Mouse (Mus musculus) embryonic facial prominence, embryonic 13.5 days (tissue): ENCODE measurements around the gene Zzz3. TPM values are rescaled to one million over a fixed set of nuclear protein-coding genes. Genes with fewer than 3 reads are reported as not detected.
A peak's percentile ranks its signal among the peaks of the same experiment; 100 is the strongest.

Experiments used
- ATAC-seq: fragments of 200-750 bp; cut with Nextera tagmentation; 2 replicates; pipeline ENCODE4 v1.8.0; 2017; ENCODE audit warnings: low read depth; ENCODE audit not compliant: insufficient number of reproducible peaks, insufficient read depth, low FRiP score, low TSS enrichment
- H3K27ac ChIP-seq: fragments of 300-500 bp; sonication (generic); 2 replicates; pipeline ENCODE4 v1.5.1; 2015; ENCODE audit warnings: moderate library complexity, mild to moderate bottlenecking, inconsistent platforms
- H3K27me3 ChIP-seq: fragments of 300-500 bp; sonication (generic); 2 replicates; pipeline ENCODE4 v1.6.1; 2015; ENCODE audit warnings: mild to moderate bottlenecking, inconsistent platforms
- H3K36me3 ChIP-seq: fragments of 300-500 bp; sonication (generic); 2 replicates; pipeline ENCODE4 v1.6.1; 2015; ENCODE audit warnings: mild to moderate bottlenecking, inconsistent platforms
- H3K4me1 ChIP-seq: fragments of 300-500 bp; sonication (generic); 2 replicates; pipeline ENCODE4 v1.6.1; 2015; ENCODE audit warnings: inconsistent platforms
- H3K4me2 ChIP-seq: fragments of 300-500 bp; sonication (generic); 2 replicates; pipeline ENCODE4 v1.6.1; 2015; ENCODE audit warnings: moderate library complexity, mild to moderate bottlenecking, inconsistent platforms
- H3K4me3 ChIP-seq: fragments of 300-500 bp; sonication (generic); 2 replicates; pipeline ENCODE4 v1.5.1; 2015; ENCODE audit warnings: mild to moderate bottlenecking, inconsistent platforms
- H3K9ac ChIP-seq: fragments of 300-500 bp; sonication (generic); 2 replicates; pipeline ENCODE4 v1.6.1; 2015; ENCODE audit warnings: mild to moderate bottlenecking, inconsistent platforms
- H3K9me3 ChIP-seq: fragments of 300-500 bp; sonication (generic); 2 replicates; pipeline ENCODE4 v1.6.1; 2016; ENCODE audit warnings: inconsistent platforms
- WGBS: fragments of 180-500 bp; shearing (Covaris S2); methylation state at CpG from one replicate; pipeline ENCODE4 v1.1.7; 2015; ENCODE audit warnings: mixed read lengths; 5-methylcytosine and 5-hydroxymethylcytosine counted together
- polyA plus RNA-seq: library from polyadenylated mRNA; unstranded; fragments of >200 nt; fragmentation: Nextera tagmentation; extraction: Ambion mirVana; gene quantifications from 2 replicates; pipeline ENCODE4 v1.2.1, GENCODE M21; 2015

The Zzz3 gene
- polyA plus RNA-seq, 1 experiment from 2014 or later: 57.8 TPM

DNA sequence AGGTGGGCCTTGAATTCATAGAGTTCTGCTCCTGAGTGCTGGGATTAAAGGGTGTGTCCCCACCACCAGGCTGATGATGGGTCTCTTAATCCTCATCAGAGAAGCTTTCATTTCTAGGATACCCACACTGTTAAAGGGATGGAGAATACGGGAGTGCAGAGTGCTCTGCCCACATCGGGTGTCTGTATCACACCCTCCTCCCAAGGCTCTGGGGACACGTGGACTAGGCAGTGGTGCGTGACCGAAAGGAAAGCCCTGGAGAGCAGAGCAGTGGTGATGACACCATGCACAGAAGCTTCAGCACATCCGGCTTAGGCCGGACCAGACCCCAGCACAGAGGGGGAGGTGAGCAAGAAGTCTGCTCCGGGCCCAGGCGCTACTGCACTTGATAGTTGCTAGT, 38.5 kb upstream of the Zzz3 start:
- Histone ChIP-seq H3K4me1 (peaks cover 16% of the 10 kb centered on the region), H3K27me3 (no peaks in the 10 kb centered on the region), H3K4me2 (no peak overlapping the region), H3K4me3 (no peak overlapping the region), H3K9ac (no peak overlapping the region), H3K27ac (no peak overlapping the region), H3K9me3 (no peaks in the 10 kb centered on the region), H3K36me3 (peaks cover 29% of the 10 kb centered on the region)
- 81% methylated on average over 9 of the region's 9 CpGs for WGBS
- no peak for ATAC-seq

DNA sequence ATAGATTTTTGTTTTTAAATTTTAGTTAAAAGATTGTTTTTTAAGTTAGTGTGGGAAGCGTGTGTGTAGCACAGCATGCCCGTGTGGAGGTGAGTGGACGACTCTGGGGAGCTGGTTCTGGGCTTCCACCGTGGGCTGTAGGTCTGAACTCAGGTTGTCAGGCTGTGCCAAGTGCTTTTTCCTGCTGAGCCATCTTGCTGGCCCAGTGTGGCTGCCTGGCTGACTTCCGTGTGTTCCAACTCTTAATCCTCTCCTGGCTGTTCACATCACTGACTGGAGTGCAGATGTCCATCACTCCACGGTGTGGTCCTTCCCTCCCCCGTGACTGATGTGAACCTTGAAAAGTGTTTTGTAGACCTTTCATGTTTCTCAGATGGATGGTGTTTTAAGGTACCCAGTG, 36.1 kb upstream of the Zzz3 start:
- no peak overlapping the region for H3K27ac ChIP-seq
- H3K27me3 ChIP-seq: no peaks in the 10 kb centered on the region
- ATAC-seq: no peak
- H3K4me1 ChIP-seq: peaks cover 8% of the 10 kb centered on the region
- no peak overlapping the region for H3K4me2 ChIP-seq
- no peak overlapping the region for H3K4me3 ChIP-seq
- no peaks in the 10 kb centered on the region for H3K9me3 ChIP-seq
- no peak overlapping the region for H3K9ac ChIP-seq
- peaks cover 53% of the 10 kb centered on the region for H3K36me3 ChIP-seq
- WGBS: 88% methylated on average over 7 of the region's 7 CpGs

DNA sequence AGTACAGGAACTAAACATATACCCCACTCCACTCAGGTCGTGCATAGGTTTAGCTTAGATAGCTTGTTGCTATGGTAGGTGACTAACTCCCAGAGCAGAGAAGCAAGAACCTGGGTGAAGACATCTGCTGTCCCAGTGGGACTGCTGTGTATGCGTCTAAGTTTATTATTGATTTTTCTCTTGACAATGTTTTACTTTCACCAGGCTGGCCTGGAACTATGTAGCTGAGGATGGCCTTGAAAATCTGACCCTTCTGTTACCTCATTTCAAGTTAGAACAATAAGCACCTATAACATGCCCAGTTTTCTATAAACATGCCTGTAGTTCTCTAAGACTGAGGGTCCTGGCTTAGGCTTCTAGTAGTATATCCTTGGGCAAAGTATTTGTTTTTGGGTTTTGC, 31.1 kb upstream of the Zzz3 start:
- WGBS: 95% methylated on average over 2 of the region's 2 CpGs
- Histone ChIP-seq H3K27me3 (no peaks in the 10 kb centered on the region), H3K9ac (no peak overlapping the region), H3K4me3 (no peak overlapping the region), H3K27ac (no peak overlapping the region), H3K9me3 (no peaks in the 10 kb centered on the region), H3K36me3 (peaks cover 88% of the 10 kb centered on the region), H3K4me1 (no peaks in the 10 kb centered on the region), H3K4me2 (no peak overlapping the region)
- no peak for ATAC-seq

DNA sequence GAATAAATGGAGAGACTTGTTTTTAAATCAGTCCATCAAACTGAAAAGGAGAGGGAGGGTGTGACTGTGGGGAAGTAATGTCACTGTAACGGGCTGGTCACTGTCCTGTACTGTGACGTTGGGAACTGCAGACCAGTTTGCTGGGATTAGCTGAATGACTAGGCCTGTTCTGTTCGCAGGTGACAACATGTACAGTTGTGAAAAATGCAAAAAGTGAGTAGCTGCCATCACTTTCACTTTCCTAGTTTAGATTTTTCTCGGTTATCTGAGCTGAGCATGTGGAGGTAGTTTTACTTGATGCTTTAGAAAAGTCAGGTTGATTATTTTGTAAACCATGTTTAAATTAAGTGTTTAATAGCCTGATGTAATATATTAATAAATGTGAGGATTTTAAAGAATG, 19.2 kb upstream of the Zzz3 start:
- no peak overlapping the region for H3K9ac ChIP-seq
- H3K4me3 ChIP-seq: no peak overlapping the region
- peaks cover 73% of the 10 kb centered on the region for H3K36me3 ChIP-seq
- no peaks in the 10 kb centered on the region for H3K4me1 ChIP-seq
- no peak overlapping the region for H3K4me2 ChIP-seq
- no peaks in the 10 kb centered on the region for H3K27me3 ChIP-seq
- ATAC-seq: no peak
- 82% methylated on average over 4 of the region's 4 CpGs for WGBS
- no peak overlapping the region for H3K27ac ChIP-seq
- H3K9me3 ChIP-seq: no peaks in the 10 kb centered on the region

DNA sequence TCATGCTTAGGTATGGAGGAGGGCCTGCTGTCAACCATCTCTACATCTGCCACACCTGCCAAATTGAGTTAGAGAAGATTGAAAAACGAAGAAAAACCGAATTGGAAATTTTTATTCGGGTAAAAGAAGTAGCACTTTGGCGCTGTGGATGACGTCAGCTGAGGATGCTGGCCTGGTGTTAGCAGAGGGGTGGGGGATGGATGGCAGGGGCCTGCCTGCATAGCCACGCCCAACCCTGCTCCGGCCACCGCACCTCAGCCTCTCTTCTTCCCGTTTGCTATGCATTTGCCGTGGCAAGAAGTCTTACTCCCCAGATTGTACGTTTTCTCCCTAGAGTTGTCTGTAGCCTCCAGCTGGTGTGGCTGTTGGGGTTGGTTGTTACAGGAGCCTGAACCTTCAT, 11.2 kb upstream of the Zzz3 start:
- peaks cover 74% of the 10 kb centered on the region for H3K36me3 ChIP-seq
- WGBS: 70% methylated on average over 11 of the region's 11 CpGs

DNA sequence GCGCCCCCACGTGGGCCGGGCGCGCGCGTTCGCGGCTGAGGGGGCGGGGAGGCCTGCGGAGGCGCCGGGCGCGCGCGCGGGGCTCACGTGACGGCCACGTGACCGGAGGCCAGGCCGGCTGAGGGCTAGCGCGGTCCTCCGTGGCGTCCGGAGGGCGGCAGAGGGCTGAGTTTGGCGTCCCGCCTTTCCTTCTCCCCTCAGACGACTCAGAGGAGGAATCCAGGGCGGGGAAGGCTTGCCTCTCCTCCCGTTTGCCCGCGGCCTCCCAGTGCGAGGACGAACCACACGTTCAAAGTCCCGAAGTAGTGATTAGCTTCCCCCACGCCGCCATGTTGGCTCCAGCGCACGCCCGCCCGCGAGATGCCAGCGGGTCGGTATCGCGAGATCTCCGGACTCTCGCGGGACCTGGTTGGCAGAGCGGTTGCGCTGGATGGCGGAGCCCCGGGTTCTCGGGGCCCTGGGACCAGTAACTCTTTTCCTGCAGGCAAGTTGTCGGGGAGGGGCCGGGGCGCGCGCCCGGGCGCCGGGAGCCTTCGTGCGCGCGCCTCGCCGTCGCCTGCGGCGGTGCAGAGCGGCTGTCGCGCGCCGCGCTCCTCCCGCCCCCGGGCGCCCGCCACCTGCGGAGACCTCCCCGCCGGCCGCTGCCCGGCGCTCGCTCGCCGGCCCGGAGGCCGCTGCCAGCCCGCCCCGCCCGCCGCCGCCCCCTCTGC, 1.2 kb downstream of the Zzz3 start:
- H3K4me2 ChIP-seq: peak overlapping the region; percentile 80
- H3K4me1 ChIP-seq: peaks cover 39% of the 10 kb centered on the region
- no peaks in the 10 kb centered on the region for H3K9me3 ChIP-seq
- peak overlapping the region; percentile 92 for H3K9ac ChIP-seq
- peak; percentile 88 for ATAC-seq
- H3K4me3 ChIP-seq: peak overlapping the region; percentile 90
- peaks cover 2% of the 10 kb centered on the region; the same call in 1 of the 2 replicates for H3K36me3 ChIP-seq
- peak overlapping the region; percentile 99 for H3K27ac ChIP-seq
- WGBS: under 1% methylated on average over 69 of the region's 102 CpGs
- H3K27me3 ChIP-seq: no peaks in the 10 kb centered on the region

More for the DNA sequence above, 11.2 kb upstream of the Zzz3 start:
- no peak for ATAC-seq
- H3K9ac ChIP-seq: no peak overlapping the region
- no peak overlapping the region for H3K4me3 ChIP-seq
- no peaks in the 10 kb centered on the region for H3K27me3 ChIP-seq
- no peaks in the 10 kb centered on the region for H3K4me1 ChIP-seq
- no peak overlapping the region for H3K4me2 ChIP-seq
- H3K27ac ChIP-seq: no peak overlapping the region
- H3K9me3 ChIP-seq: no peaks in the 10 kb centered on the region

DNA sequence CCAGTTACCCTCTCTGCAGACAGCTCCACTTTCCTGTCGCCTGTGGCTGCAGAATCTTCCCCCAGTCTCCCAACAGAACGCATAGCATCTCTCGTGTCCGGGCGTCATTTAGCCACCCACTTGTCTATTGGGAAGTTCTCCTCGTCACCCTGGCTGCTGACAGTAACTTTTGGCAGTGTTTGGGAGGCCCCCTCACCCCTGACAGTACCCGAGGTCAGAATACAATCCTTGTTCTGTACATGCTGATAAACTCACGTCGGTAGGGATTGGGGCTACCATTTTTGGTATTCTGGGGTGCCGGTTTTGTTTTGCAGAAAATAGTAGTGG, 1.7 kb downstream of the Zzz3 start:
- Histone ChIP-seq H3K9ac (peak overlapping the region; percentile 92), H3K4me3 (peak overlapping the region; percentile 90), H3K27ac (peak overlapping the region; percentile 99), H3K27me3 (no peaks in the 10 kb centered on the region), H3K9me3 (no peaks in the 10 kb centered on the region), H3K4me1 (peaks cover 43% of the 10 kb centered on the region), H3K36me3 (no peaks in the 10 kb centered on the region), H3K4me2 (peak overlapping the region; percentile 80)
- under 1% methylated on average over 10 of the region's 10 CpGs for WGBS
- no peak for ATAC-seq

DNA sequence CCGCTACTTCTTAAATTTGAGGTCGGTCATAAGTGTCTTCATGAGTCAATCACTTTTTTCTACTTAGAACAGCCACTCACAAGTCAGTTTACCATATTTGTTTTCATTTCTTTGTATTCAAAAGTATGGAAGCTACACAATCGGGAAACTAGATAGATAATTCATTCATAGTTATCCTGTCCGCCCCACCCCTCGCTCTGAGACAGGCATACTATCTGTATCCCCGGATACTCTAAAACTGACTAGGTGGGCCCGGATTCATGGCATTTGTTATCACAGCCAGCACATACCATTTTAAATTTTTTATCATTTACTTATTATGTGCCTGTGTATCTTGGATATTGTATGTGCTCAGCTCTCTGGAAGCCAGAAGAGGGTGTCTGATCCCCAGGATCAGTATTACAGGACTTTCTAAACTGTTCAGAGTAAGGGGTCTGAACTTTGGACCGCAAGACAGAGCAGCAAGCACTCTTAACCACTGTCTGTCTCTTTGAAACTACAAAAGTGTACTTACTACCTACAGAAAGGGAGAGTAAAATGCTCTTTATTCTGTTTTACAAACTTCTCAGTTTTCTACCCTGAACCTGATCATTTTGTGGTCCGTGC, 2.2 kb downstream of the Zzz3 start:
- Histone ChIP-seq H3K9ac (peak overlapping the region; percentile 92), H3K4me1 (peaks cover 48% of the 10 kb centered on the region), H3K4me2 (peak overlapping the region; percentile 80), H3K36me3 (no peaks in the 10 kb centered on the region), H3K9me3 (no peaks in the 10 kb centered on the region), H3K4me3 (peak overlapping the region; percentile 90), H3K27me3 (no peaks in the 10 kb centered on the region), H3K27ac (peak overlapping the region; percentile 99; the same call in 1 of the 2 replicates)
- ATAC-seq: no peak
- 57% methylated on average over 9 of the region's 9 CpGs for WGBS

DNA sequence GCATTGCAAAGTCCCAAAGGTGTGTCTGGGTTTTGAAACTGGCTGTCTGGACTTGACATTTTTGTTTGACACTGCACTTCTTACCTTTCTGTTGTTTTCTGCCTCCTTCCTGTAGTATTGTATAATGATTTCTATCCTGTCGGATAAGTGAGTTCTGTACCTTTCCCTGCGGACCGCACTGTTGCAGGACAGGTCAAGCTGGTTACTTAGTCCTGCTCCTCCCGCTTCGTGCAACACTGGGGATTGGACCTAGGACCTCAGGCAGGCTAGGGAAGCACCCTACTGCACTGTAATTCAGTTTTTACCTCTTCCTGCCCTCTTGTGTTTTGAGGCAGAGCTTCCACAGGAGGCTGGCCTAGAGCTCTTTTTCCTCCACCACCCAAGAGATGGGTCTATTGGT, 5.2 kb downstream of the Zzz3 start:
- H3K9me3 ChIP-seq: no peaks in the 10 kb centered on the region
- H3K36me3 ChIP-seq: no peaks in the 10 kb centered on the region
- 76% methylated on average over 5 of the region's 5 CpGs for WGBS
- no peaks in the 10 kb centered on the region for H3K27me3 ChIP-seq
- H3K4me3 ChIP-seq: no peak overlapping the region
- no peak overlapping the region for H3K4me2 ChIP-seq
- H3K9ac ChIP-seq: no peak overlapping the region
- H3K4me1 ChIP-seq: peaks cover 45% of the 10 kb centered on the region
- no peak overlapping the region for H3K27ac ChIP-seq
- ATAC-seq: no peak

DNA sequence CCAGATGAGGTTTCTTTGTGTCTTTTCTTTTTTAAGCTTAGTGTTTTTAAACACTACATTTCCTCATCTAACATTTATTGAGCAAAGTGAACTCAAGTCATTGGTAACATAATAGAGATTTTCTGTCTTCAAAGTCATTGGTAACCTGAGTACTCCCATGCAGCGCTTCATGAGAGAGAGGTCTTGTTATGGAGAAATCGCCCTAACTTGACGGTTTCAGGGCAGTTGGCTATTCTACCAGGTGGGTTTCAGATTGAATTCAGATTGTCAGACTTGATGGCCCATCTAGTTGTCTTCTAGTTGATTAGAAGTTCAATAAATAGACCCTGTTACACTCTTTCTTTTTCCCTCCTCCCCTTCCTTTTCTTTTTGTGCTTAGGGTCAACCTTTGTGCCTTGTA, 5.6 kb downstream of the Zzz3 start:
- no peaks in the 10 kb centered on the region for H3K27me3 ChIP-seq
- H3K9me3 ChIP-seq: no peaks in the 10 kb centered on the region
- no peak overlapping the region for H3K9ac ChIP-seq
- WGBS: 61% methylated on average over 3 of the region's 3 CpGs
- no peak overlapping the region for H3K4me2 ChIP-seq
- H3K4me3 ChIP-seq: no peak overlapping the region
- peaks cover 45% of the 10 kb centered on the region for H3K4me1 ChIP-seq
- H3K27ac ChIP-seq: no peak overlapping the region
- no peak for ATAC-seq
- no peaks in the 10 kb centered on the region for H3K36me3 ChIP-seq

DNA sequence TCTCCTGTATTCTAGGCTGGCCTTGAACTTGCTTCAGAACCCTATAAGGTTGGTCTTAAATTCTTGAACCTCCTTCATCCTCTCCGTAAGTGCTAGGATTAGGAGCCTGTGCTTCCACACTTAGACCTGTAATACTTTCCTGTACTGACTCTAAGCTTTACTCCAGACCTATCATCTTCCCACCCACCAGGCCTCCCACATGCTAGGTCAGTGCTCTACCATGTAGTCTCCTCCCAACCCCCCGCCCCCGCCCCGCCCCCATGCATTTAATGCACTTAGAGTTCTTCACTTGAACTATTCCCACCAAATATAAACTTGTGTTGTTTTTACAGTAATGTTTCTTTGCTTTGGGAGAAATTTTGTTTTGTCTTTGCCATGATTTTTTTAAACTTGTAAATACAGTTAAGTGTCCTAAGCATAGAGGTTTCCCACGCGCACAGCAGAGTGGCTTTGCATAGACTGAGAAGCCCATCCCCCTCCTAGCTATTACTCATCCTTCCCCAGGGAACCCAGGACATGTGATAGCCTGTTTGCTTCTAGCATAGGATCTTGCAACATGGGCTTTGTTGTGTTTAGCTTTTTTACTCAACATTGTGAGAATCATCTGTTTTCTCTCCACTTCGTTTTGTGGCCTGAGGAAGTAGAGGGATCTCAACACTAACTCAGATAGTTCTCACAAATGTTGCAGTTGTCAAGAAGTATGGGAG, 6.8 kb downstream of the Zzz3 start:
- H3K4me3 ChIP-seq: no peak overlapping the region
- no peak overlapping the region for H3K27ac ChIP-seq
- H3K4me2 ChIP-seq: no peak overlapping the region
- 69% methylated on average over 7 of the region's 7 CpGs for WGBS
- H3K4me1 ChIP-seq: peaks cover 45% of the 10 kb centered on the region
- no peak overlapping the region for H3K9ac ChIP-seq
- no peaks in the 10 kb centered on the region for H3K27me3 ChIP-seq
- no peak; the same call in 1 of the 2 replicates for ATAC-seq
- no peaks in the 10 kb centered on the region for H3K36me3 ChIP-seq
- no peaks in the 10 kb centered on the region for H3K9me3 ChIP-seq

DNA sequence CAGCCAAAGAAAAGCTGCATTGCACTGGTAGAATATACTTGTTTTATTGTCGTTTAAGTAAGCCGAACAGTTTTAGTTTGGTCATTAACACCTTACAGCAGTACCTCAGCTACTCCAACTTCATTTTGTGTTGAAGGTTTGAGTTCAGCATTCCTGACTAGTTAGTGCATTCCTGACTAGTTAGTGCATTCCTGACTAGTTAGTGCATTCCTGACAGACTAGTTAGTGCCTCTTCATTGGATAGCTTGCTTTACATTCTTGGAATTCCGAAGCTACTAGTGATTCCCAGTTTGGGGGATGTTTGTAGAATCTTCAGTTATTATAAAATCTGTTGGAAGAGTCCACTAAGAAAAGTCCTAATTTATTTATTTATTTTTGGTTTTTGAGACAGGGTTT, 7.4 kb downstream of the Zzz3 start:
- Histone ChIP-seq H3K4me3 (no peak overlapping the region), H3K4me1 (peaks cover 41% of the 10 kb centered on the region), H3K27me3 (no peaks in the 10 kb centered on the region), H3K27ac (no peak overlapping the region), H3K4me2 (no peak overlapping the region), H3K9ac (no peak overlapping the region), H3K9me3 (no peaks in the 10 kb centered on the region), H3K36me3 (no peaks in the 10 kb centered on the region)
- 85% methylated on average over 3 of the region's 3 CpGs for WGBS
- no peak for ATAC-seq
